Comparison of ENCODE assay signal across 8 mouse cellular contexts in the genomic region with DNA sequence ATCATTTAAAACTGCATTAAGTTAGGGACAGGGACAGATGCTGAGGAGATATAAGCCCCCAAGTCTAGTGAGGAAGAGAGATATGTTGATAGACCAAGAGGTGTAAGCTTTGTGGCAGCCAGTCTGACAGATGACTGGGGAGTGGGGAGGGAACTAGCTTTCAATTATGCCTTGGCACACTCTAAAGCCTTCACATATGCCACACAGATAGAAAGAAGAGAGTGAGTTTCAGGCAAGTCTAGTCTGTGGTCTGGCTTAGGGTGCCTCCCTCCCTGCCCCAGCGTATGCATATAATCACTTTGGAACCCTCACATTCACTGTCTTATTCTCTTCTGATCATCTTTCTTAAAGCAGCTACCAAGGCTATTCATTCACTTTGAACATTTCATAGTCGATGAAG. TPM values are rescaled to one million over a fixed set of nuclear protein-coding genes. Genes with fewer than 3 reads are reported as not detected.
DNase-seq lines count a peak whose midpoint lies in the region; ATAC-seq lines count a peak whose summit lies in the region.

No protein-coding gene starts in this region.

- H3K27ac ChIP-seq in heart, embryonic 14.5 days (replicated peaks in 1 of 2; ENCODE audit: control insufficient read depth in 1 of 2, insufficient read depth in 1 of 2, low read depth in 2 of 2, low read length in 2 of 2): no peak overlapping the region
- H3K27ac ChIP-seq in hindbrain, embryonic 10.5 days: 0 out of 2 replicates have a peak overlapping the region, but pooled peaks have one; percentile 50

- DNase-seq in heart, adult 11 months: no peak
- DNase-seq in brain, adult 2 months (ENCODE audit: low read depth, low spot score): peak; percentile 26
- no peak for DNase-seq in hindbrain, embryonic 10.5 days (ENCODE audit: low spot score)
- no peak for DNase-seq in ovary, adult 18-20 months (ENCODE audit: low spot score)
- DNase-seq in embryo, embryonic 11 days: no peak
- no peak for DNase-seq in frontal cortex, adult 2 months (ENCODE audit: extremely low spot score in 1 of 2, low spot score in 1 of 2)

- no peak for ATAC-seq in heart, embryonic 14.5 days (ENCODE audit: insufficient number of reproducible peaks, insufficient read depth, low FRiP score, low read depth)
- peak; percentile 57 for ATAC-seq in megakaryocyte-erythroid progenitor cell, adult 5-6 weeks (replicated peaks; ENCODE audit: low FRiP score, low TSS enrichment, poor library complexity, severe bottlenecking)

- peak overlapping the region; percentile 25 to 41 for H3K4me3 ChIP-seq in heart, embryonic 14.5 days (ENCODE audit: control insufficient read depth in 1 of 2, insufficient read depth in 1 of 2, low read depth in 1 of 2, low read length in 2 of 2)
- peak overlapping the region; percentile 50 for H3K4me3 ChIP-seq in hindbrain, embryonic 10.5 days

- WGBS in heart, embryonic 14.5 days: 12% methylated on average over 2 of the region's 2 CpGs
- 20% methylated on average over 2 of the region's 2 CpGs for WGBS in hindbrain, embryonic 10.5 days

- peaks cover 12% of the 10 kb centered on the region for H3K36me3 ChIP-seq in heart, embryonic 14.5 days (ENCODE audit: control insufficient read depth, insufficient read depth, low read length)
- H3K36me3 ChIP-seq in hindbrain, embryonic 10.5 days: no peaks in the 10 kb centered on the region

- no peaks in the 10 kb centered on the region for H3K27me3 ChIP-seq in heart, embryonic 14.5 days (ENCODE audit: control insufficient read depth, insufficient read depth, low read length)
- H3K27me3 ChIP-seq in hindbrain, embryonic 10.5 days (ENCODE audit: insufficient read depth, poor library complexity, severe bottlenecking): no peaks in the 10 kb centered on the region

- H3K4me1 ChIP-seq in heart, embryonic 14.5 days (ENCODE audit: control insufficient read depth in 2 of 2, insufficient read depth in 2 of 2, low read length in 2 of 2): no peaks in the 10 kb centered on the region; a peak in 1 of 4 replicates
- peaks cover 9% of the 10 kb centered on the region; the same call in 1 of the 2 replicates for H3K4me1 ChIP-seq in hindbrain, embryonic 10.5 days (replicated peaks)

- peak overlapping the region; percentile 44; the same call in 1 of the 2 replicates for H3K9ac ChIP-seq in heart, embryonic 14.5 days (ENCODE audit: low read length)

- H3K4me2 ChIP-seq in heart, embryonic 14.5 days (ENCODE audit: low read length): peak overlapping the region; percentile 76

- H3K9me3 ChIP-seq in heart, embryonic 14.5 days (ENCODE audit: control insufficient read depth, low read length): no peaks in the 10 kb centered on the region
- no peaks in the 10 kb centered on the region for H3K9me3 ChIP-seq in hindbrain, embryonic 10.5 days

RNA-seq across cellular contexts. Expression of a gene that starts 0.7 kb away (rescaled TPM):
- polyA plus RNA-seq in heart, embryonic 14.5 days (2014; fragmentation: Nextera tagmentation; extraction: Ambion mirVana): 0.18 and 0.63 TPM in 2 replicates
- 1.0 and 1.3 TPM in 2 replicates for polyA plus RNA-seq in hindbrain, embryonic 10.5 days (2016; fragmentation: Nextera tagmentation; extraction: Ambion mirVana)
- not detected in 2 replicates for total RNA-seq in megakaryocyte-erythroid progenitor cell, adult 5-6 weeks (2014; fragmentation: Nextera tagmentation)
- total RNA-seq in megakaryocyte-erythroid progenitor cell, adult 5-6 weeks (2017): not detected in 2 replicates
- polyA plus RNA-seq in frontal cortex, adult 2 months (2012; rRNA removed): 0.72 and 1.7 TPM in 2 replicates

RNA-seq across cellular contexts. Expression of a gene that starts 28.6 kb away (rescaled TPM):
- 48.1 and 48.6 TPM in 2 replicates for polyA plus RNA-seq in heart, embryonic 14.5 days (2014; fragmentation: Nextera tagmentation; extraction: Ambion mirVana)
- polyA plus RNA-seq in hindbrain, embryonic 10.5 days (2016; fragmentation: Nextera tagmentation; extraction: Ambion mirVana): 12.8 and 16.2 TPM in 2 replicates
- 89.1 and 89.2 TPM in 2 replicates for total RNA-seq in megakaryocyte-erythroid progenitor cell, adult 5-6 weeks (2014; fragmentation: Nextera tagmentation)
- total RNA-seq in megakaryocyte-erythroid progenitor cell, adult 5-6 weeks (2017): 72.3 and 79.6 TPM in 2 replicates
- polyA plus RNA-seq in frontal cortex, adult 2 months (2012; rRNA removed): 72.6 TPM in 2 replicates

RNA-seq across cellular contexts. Expression of a gene that starts 45.4 kb away (rescaled TPM):
- 0.67 and 0.88 TPM in 2 replicates for polyA plus RNA-seq in heart, embryonic 14.5 days (2014; fragmentation: Nextera tagmentation; extraction: Ambion mirVana)
- polyA plus RNA-seq in hindbrain, embryonic 10.5 days (2016; fragmentation: Nextera tagmentation; extraction: Ambion mirVana): 0.80 and 0.88 TPM in 2 replicates
- 1.4 and 5.4 TPM in 2 replicates for total RNA-seq in megakaryocyte-erythroid progenitor cell, adult 5-6 weeks (2014; fragmentation: Nextera tagmentation)
- total RNA-seq in megakaryocyte-erythroid progenitor cell, adult 5-6 weeks (2017): 0.80 TPM in 1 of 2 replicates, not detected in the other
- polyA plus RNA-seq in frontal cortex, adult 2 months (2012; rRNA removed): 0.36 and 0.62 TPM in 2 replicates

RNA-seq across cellular contexts. Expression of a gene that starts 57.9 kb away (rescaled TPM):
- polyA plus RNA-seq in heart, embryonic 14.5 days (2014; fragmentation: Nextera tagmentation; extraction: Ambion mirVana): 104 and 106 TPM in 2 replicates
- polyA plus RNA-seq in hindbrain, embryonic 10.5 days (2016; fragmentation: Nextera tagmentation; extraction: Ambion mirVana): 82.3 and 82.6 TPM in 2 replicates
- 124 and 145 TPM in 2 replicates for total RNA-seq in megakaryocyte-erythroid progenitor cell, adult 5-6 weeks (2014; fragmentation: Nextera tagmentation)
- total RNA-seq in megakaryocyte-erythroid progenitor cell, adult 5-6 weeks (2017): 30.9 and 61.1 TPM in 2 replicates
- 39.6 and 40.3 TPM in 2 replicates for polyA plus RNA-seq in frontal cortex, adult 2 months (2012; rRNA removed)
